Mouse (Mus musculus) cerebellum, adult 9-10 months (tissue): Measurements from ENCODE around the gene Hnf1b.

Experiments
- DNase-seq: peaks from one replicate; pipeline ENCODE4 v3.0.0; 2022

Gene Hnf1b

DNA sequence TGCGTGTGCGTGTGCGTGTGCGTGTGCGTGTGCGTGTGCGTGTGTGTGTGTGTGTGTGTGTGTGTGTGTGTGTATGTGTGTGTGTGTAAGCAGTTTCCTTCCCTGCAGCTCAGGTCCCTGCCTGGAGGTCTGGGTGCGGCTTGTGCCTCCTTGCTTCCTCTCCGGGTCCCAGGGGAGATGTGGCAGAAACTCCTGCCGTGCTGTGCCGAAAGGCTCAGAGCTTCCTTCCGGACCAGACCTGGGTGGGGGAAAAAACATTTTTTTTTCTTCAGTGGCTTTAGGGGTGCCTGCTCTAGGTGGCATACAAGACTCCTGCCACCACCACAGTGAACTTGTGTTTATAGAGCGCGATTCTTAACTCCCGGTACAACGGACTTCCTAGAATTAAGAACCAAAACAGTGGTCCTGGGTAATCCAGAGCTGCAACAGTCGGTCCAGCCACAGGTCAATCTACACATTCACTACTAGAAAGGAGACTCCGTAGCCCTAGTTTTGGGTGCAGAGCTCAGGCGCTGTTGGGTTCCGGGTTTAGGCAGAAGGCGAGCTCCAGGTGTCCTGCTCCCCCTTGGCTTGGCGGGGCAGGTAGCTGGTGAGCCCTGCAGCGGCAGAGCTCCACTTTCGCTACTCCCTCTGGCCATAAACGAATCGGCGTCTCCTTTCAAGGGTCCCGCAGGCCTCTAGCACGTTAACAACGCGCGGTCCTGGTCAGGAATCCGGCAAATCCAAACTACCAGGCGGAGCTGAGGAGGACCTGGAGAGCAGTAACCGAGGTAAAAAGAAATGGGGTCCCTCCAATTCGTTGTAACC, at the start of gene Hnf1b:
Gene Hnf1b, plus strand, starts transcription at position 535 of the 807 bp plus-strand sequence.
- DNase-seq: no peak

GRCm38 (mm10) chr11:83802166-83802565, 47.7 kb upstream of the Hnf1b start:
- DNase-seq: no peak

- no peak for DNase-seq
Observed at GRCm38 (mm10) chr11:83802581-83802980, 47.3 kb upstream of the Hnf1b start.

GRCm38 (mm10) chr11:83810441-83810840, 39.4 kb upstream of the Hnf1b start:
- DNase-seq: no peak

GRCm38 (mm10) chr11:83815191-83815590, 34.7 kb upstream of the Hnf1b start:
- DNase-seq: no peak

- peak; percentile 50 for DNase-seq
Observed at GRCm38 (mm10) chr11:83815628-83816027, 34.2 kb upstream of the Hnf1b start.

DNA sequence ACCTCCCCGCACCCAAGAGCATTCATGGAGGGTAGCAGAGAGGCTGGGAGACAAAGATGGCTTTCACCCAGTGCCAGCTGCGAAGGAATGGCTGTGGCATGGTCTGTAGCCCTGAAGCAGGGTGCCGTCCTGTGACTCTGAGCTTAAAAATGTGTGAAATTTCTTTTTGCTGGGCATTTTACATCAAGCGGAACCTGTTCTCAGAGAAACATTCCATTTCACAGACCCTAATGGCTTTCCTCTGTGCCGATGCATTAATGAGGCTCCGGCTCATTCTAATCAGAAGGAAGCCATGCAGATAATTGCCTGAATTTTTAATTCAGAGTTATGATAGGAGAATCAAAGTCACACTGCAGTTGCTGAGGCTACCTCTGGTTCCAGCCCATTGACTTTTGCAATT, 32.8 kb upstream of the Hnf1b start:
- no peak for DNase-seq

DNA sequence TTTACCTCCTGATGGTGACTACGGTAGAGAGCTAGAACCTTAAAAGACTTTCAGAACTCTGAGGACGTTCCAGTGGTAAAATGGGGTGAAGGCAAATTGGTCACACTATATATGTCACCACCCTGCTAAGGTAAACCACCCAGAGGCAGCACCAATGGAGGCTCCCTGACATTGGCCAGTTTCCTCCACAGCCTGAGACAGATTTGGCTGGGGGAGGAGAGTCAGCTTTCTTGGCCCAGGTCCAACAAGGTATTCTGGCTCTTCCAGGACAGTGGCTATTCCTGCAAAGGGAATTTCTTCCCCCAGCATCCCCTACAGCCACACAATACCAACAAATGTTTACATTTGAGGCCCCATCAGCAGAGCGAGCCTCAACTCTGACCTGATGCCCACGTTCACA, 31.9 kb upstream of the Hnf1b start:
- DNase-seq: no peak

DNA sequence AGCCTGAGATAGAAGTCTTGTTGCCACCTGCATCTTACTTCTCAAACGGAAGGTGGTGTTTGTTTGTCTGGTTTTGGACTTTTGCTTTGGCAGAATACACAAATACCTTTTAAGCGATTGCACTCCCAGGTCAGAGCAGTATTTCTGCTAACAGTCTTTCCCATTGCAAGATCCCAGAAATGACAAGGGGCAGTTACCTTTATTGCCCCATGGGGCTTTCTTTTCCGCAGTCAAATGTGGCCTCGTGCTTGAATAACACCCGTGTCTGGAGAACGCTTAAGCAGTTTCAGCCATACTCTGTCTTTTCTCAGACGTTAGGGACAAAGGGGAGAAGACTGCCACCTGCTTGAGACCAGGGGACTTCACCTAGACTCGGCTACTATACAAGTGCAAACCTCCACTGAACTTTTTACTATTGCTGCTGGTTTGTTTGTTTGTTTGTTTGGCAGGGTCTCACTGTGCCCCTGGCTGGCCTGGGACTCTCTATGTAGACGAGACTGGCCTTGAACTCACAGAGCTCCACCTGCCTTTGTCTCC, 31.2 kb upstream of the Hnf1b start:
- no peak for DNase-seq

DNA sequence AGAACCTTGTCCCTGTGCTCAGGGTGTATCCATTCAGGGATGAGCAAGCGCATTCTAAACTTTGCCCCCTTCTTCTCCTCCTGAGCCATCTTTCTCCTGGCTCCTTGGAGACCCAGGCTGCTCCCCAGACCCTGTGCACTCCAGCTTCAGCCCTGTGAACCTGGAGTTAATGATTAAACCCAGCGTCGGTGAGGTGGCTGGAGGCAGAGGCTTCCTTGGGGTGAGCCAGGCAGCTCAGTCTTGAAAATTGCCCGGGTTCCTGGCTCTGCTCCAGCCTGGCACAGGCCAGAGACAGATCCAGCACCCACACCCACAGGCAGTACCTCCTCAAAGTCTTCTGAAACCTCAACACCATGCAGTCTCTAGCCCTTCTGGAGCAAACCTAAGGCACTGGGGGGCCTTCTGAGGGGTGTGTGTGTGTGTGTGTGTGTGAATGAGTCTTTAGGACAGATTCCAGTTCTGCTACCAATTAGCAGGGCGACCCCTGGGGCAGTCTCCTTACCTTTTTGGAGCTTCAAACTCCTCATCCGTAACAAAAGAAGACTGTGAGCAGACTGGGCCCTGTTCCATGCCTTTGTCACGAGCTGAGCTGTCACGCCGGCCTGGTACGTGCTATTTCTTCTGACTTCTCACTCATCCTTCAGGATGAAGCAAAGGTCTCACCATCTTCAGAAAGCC, 29.9 kb upstream of the Hnf1b start:
- no peak for DNase-seq

DNA sequence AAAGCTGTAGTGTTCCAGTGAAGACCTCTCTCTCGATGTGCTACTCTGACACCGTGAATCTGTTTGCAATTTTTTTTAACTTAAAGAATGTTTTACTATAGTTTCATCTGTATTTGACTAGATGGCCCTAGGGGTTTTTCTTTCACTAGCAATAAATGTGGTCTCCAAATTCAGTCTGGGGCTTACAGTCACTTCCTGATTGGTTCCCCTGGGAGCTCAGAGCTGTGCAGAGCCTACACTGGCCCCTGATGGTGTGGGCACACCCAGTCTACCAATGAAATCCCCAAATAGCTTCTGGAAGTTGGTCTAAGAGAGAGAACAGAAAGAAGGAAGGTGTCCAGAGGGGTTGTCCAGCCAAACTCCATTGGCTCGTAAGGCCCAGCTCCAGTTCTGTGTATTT, 23.7 kb upstream of the Hnf1b start:
- DNase-seq: no peak

GRCm38 (mm10) chr11:83828553-83829142, 21.2 kb upstream of the Hnf1b start:
- DNase-seq: no peak

- DNase-seq: no peak
Observed at GRCm38 (mm10) chr11:83832389-83832788, 17.5 kb upstream of the Hnf1b start.

DNA sequence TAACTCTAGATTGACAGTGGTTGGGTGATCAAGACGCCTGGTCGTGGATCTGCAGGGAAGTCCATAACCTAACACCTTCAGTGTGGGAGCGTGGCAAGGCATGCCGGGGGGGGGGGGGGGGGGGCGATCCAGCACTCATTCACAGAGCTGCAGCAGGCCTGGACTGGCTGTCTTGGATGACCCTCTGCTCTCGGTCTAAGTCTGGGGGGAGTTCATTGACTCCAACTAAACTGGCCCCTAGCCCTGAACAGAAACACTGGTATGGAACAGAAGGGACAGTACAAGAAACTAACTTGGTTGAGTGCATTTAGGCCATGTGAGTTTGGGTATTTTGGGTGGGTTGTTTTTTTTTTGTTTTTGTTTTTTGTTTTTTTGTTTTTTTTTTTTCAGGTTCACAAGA, 16.3 kb upstream of the Hnf1b start:
- DNase-seq: no peak

- DNase-seq: no peak
Observed at GRCm38 (mm10) chr11:83833959-83834496, 15.8 kb upstream of the Hnf1b start.

- DNase-seq: no peak
Observed at GRCm38 (mm10) chr11:83839451-83839850, 10.4 kb upstream of the Hnf1b start.

- no peak for DNase-seq
Observed at GRCm38 (mm10) chr11:83843534-83843933, 6.3 kb upstream of the Hnf1b start.

GRCm38 (mm10) chr11:83850586-83851272, 866 bp downstream of the Hnf1b start:
- DNase-seq: no peak

DNA sequence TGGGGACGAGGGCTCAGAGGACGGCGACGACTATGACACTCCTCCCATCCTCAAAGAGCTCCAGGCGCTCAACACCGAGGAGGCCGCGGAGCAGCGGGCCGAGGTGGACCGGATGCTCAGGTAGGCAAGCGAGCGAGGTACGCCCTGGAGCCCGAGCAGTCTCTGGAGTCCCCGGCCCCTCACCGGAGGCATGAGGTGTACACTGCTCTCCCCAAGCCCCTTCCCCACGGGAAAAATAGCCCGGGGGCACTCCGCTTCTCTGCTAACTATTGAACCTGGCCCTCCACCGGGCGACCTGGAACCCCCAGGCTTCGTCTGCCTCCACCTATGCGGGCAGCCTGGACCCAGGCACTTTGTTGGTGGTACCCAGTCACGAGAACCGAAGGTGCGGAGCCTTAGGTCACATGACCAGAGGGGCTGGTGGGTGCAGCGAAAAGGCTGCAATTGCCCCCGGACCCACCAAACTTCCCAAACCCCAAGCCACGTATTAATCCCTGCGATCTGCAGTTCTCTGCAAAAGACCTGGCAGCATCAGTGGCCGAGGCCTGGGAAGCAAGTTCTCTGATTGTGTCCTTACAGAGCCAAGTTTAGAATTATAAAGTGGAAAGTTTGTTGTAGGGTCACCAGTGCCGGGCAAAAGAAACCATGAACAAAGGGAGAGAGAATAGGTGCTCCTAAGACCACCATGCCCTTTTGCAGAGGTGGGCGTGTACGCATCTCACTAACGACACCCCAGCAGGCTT, 1.6 kb downstream of the Hnf1b start:
- DNase-seq: no peak

GRCm38 (mm10) chr11:83852016-83852355, 2.1 kb downstream of the Hnf1b start:
- no peak for DNase-seq

DNA sequence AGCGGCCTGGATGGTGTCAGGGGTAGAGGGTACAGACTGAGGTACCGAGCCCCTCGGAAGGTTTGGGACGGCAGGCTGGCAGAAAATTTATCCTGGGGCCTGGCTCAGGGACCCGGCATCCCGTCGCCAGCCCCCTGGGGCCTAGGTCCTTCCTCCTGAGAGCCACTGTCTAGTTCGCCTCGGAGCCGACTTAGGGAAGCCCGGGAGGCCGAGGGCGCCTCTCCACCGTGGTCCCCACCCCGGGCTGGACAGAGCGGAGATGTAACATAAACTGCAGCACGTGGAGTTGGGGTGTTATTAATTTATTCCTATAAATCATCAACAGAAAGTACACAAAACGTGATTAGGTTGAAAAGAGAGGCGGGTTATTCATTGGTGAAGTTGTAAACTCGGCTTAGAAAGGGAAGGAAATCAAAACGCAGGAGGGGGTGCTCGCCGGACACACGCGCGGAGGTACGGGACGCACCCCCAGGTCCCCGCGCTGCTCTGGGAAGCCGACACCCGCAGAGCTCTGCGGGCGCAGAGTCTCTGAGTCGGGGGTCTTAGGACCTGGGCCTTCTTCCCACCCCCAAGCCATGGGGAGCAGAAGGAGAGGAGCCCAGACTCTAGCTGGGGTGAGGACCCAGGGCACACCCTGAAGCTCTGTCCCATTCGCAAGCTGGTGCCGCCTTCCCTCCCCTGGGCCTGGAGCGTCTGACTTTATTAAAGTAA, 2.8 kb downstream of the Hnf1b start:
- DNase-seq: no peak
